Mouse (Mus musculus) cerebellum, adult 11 months (tissue): Measurements from ENCODE around the gene Lmntd1.

ENCODE experiments used
- DNase-seq: peaks from one replicate; pipeline ENCODE4 v3.0.0; 2022

Gene Lmntd1

GRCm38 (mm10) chr6:145614219-145614618, at the start of gene Lmntd1:
Gene Lmntd1 (minus strand): TSS chr6:145614319.
- no peak for DNase-seq

DNA sequence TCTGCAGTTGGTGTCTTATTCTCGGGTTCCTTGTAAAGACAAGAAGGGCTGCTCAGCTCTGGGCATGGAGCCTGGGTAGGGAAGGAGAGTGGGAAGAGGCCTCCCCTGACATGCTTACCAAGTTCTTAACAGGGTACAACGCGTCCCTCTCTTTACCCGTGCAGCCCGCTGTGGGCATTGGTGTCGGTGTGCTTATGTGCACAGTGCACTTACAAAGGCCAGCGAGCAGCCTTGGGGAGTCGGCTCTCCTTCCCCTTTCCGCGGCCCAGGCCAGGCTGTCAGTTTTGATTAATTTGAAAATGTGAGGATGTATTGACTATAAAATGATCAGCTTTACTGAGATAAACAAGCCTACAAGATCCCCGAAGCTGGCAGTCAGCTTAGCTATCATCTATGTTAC, 46.8 kb upstream of the Lmntd1 start:
- DNase-seq: no peak

DNA sequence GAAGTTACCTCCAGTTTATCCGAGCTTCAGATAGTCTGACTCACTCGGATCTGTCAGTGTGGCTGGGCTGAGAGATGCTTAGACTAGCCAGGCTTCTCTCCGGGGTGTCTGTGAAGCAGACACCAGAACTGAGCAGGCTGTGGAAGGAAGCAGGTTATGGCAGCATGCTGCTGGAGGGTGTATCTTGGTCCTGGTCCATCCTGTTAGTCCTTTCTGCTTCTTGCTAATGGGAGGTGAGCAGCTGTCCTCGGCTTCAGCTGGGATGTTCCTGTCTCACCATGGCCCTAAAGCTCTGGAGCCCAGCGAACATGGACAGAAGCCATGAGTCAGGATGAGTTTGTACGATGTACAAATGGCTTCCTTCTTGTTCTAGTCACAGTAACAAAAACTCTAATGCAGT, 45.0 kb upstream of the Lmntd1 start:
- no peak for DNase-seq

DNA sequence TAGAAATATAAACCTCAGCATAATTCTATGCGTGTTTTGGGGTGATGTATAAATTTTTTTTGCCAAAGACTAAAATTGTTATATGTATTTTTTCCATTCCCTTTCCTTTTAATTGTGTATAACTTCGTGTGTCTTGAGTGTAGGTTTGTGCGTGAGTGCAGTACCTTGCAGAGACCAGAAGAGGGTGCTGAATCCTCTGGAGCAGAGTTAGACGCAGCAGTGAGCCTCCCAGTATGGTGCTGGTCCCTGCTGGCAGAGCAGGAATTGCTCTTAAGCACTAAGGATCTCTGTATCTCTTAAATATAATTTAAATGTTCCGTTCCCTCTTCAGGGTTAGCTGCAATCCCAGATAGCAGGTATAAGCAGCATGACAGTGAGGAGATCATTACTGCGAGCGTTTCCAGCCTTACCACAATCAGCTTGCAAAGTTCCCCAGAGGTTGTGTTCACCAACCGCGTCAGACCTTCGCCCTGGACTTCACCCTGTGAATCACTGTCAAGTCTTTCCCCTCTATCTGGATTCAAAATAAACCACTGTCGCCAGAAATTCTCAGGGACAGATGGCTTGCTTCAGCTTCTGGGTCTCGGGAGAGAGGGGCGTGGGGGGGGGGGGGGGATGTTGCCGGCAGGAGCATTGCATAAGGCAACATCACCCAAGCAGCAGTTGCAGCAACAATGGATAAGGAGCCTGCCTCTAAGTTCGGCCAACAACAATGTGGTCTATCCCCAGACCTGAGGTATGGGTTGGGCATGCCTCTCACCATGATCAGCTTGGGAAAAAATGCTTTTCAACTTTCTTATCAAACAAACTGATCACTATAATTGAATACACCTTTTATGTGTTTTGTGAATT, 42.8 kb upstream of the Lmntd1 start:
- DNase-seq: no peak

- DNase-seq: no peak
Observed at GRCm38 (mm10) chr6:145655678-145656077, 41.6 kb upstream of the Lmntd1 start.

DNA sequence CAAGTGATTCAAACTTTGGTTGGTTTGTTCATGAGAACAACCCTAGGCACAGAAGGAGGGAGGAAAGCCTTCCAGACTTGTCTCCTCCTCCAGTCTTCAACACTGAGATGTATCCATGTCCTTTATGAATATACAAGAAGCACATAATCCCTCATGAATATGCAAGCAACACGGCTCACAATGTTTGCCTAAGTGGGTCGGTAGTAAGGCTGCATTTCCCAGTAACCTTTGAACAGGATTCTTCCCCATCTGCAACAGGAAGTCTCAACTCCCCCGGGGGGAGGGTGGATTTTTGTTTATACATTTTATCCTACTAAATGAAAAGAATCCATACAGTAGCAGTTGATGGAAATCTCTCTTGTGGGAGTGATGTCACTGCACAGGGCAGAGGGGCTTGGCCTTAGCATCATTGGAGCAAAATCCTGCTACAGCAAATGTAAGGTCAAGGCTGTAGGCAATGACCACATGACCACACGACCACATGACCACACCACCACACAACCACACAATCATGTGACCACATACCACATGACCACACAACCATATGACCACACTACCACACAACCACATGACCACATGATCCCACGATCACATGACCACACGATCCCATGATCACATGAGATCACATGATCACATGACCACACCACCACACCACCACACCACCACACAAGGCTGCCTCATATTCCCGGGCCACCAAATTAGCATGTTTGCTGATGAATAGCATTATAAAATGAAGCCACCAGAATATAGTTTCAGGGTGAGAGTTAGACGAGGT, 40.1 kb upstream of the Lmntd1 start:
- no peak for DNase-seq

DNA sequence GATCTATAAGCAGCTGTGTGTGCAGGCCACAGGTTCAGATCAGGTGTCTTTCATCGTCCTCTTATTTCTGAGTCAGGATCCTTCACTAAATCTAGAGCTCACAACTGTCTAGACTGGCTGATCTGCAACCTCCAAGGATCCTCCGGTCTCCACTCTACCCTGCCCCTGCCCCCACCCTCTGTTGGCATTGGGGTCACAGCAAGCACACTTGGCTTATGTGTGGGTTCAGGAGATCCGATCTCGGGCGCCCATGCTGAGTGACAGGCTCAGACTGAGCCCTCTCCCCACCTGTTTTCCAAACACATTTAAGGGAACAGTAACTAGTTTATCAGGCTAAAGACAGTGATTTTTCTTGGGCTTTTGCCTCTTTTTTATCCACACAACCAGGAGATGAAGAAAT, 39.5 kb upstream of the Lmntd1 start:
- DNase-seq: no peak

DNA sequence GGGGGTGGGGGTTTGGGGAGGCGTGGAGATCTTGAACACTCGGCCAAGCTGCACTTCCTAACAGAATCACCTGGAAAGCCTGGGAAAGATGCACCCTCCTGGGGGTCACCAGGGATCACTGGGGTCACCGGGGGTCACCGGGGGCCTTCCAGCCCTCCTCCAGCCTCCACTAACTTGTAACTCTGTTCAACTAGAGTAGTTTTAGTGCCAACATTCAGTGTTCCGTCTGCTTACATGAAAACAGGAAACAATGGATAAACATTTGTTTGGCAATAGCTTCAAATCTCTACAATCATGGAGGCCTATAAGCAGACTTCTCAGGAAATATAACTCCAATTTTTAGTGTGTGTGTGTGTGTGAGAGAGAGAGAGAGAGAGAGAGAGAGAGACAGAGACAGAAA, 38.9 kb upstream of the Lmntd1 start:
- no peak for DNase-seq

- no peak for DNase-seq
Observed at GRCm38 (mm10) chr6:145651976-145652375, 37.9 kb upstream of the Lmntd1 start.

GRCm38 (mm10) chr6:145640971-145641506, 26.9 kb upstream of the Lmntd1 start:
- DNase-seq: no peak

- no peak for DNase-seq
Observed at GRCm38 (mm10) chr6:145638248-145638647, 24.1 kb upstream of the Lmntd1 start.

DNA sequence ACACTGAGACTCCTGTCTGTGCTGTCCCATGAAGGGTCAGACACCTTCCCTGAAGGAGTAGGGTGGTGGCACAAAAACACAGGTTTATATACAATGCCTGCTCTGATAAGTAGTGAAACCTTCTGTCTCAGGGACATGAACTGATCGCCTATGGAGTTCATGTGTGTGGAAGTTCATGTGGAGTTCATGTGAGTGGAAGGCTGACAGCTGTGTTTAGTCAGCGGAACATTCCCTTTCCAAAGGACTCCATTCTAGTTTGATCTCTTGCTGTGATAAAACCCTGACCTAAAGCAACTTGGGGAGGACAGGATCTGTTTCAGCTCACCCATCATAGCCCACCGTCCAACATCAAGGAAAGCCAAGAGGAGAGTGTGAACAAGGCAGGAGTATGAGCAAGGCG, 22.6 kb upstream of the Lmntd1 start:
- no peak for DNase-seq

GRCm38 (mm10) chr6:145634454-145634853, 20.3 kb upstream of the Lmntd1 start:
- DNase-seq: no peak

DNA sequence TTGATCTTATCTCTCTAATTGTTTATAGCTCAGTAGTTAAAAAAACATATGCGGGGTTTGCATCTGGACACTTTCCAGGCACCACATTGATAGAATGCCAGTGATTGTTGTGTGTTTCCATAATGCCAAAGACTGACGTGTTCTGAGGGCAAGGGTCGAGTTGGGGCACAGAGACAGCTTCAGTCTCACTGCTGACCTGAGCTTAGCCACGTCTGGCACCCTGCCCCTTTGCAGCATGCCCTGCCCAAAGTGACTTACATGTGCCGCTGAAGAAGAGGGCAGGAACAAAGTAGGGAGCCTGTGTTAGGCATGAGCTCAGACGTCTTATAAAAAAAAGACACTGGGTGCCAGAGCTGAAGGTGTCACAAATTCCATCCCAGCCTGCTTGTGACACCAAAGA, 16.1 kb upstream of the Lmntd1 start:
- no peak for DNase-seq

- no peak for DNase-seq
Observed at GRCm38 (mm10) chr6:145623141-145623540, 9.0 kb upstream of the Lmntd1 start.

DNA sequence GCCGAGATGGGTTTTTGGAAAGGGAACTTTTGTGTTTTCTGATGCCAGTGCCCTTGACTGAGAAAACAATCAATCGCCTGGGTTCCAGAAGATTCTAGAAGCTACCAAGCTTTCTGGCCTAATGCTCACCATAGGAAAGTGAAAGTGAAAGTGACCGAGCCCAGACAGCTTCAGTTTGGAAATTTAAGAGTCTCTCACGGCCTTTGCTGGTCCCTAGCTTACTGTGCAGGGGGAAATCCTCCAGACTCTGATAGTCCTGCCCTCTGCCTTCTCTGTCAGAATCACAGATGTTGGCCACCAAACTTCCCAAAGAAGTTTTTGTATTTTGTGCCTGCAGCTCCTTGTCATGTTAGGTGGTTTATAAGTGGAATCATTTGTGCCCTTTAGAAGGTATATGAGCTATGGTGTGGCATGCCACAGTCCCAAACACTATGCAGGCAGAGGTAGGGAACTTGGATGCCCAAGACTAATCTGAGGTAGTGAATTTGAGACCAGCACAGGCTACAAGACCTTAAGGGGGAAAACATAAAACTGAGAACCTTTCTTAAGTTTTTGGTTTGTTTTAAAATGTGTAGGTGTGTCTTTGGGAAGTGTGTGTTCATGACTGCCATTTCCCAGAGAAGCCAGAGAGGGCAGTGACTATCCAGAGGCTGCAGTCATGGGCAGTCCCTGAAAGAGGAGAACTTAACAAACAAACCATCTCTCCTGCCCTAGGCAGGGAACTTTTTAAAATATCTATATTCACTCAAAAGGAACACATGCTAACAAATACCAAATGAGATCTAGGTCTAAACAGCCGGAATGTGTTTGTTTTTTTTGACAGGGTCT, 2.5 kb upstream of the Lmntd1 start:
- DNase-seq: no peak

- no peak for DNase-seq
Observed at GRCm38 (mm10) chr6:145615666-145616210, 1.6 kb upstream of the Lmntd1 start, which contains the start of gene Tuba3b. Gene Tuba3b (plus strand): TSS chr6:145615757.

DNA sequence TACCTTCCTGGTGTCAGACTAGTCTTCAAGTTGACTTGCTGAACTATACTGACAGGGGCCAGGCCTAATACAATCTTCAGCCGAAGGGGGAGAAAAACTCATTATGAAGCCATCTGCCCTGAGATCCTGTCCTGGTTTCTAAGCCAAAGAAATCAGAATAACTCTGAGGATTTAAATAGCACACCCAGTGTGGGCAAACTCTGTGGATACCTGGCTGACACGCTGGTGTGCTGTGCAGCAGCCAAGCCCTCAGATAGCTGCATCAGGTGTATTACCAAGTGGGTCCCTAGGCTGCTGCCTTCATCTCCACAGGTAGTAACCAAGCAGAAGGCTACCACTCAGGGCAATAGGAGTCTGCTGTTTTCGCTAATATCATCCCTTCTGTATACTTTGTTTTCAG, 1.5 kb downstream of the Lmntd1 start:
- DNase-seq: peak; percentile 54

GRCm38 (mm10) chr6:145610901-145611300, 3.2 kb downstream of the Lmntd1 start:
- no peak for DNase-seq

GRCm38 (mm10) chr6:145608693-145609092, 5.4 kb downstream of the Lmntd1 start:
- DNase-seq: no peak

GRCm38 (mm10) chr6:145607746-145608145, 6.4 kb downstream of the Lmntd1 start:
- DNase-seq: no peak

- DNase-seq: no peak
Observed at GRCm38 (mm10) chr6:145605203-145605602, 8.9 kb downstream of the Lmntd1 start.

GRCm38 (mm10) chr6:145604648-145605047, 9.5 kb downstream of the Lmntd1 start:
- no peak for DNase-seq
